Mouse (Mus musculus) skeletal muscle tissue, adult 2 months (tissue): ENCODE data around the gene Gm10696.
"Not testable (repeated sequence)": the region's sequence is repeated elsewhere in the genome, so short reads cannot be mapped to it uniquely, and the experiment has no call there.

Experiments
- DNase-seq: peaks from one replicate; pipeline ENCODE4 v3.0.0-alpha.2; 2012; ENCODE audit warnings: low read depth, low spot score

The Gm10696 gene

DNA sequence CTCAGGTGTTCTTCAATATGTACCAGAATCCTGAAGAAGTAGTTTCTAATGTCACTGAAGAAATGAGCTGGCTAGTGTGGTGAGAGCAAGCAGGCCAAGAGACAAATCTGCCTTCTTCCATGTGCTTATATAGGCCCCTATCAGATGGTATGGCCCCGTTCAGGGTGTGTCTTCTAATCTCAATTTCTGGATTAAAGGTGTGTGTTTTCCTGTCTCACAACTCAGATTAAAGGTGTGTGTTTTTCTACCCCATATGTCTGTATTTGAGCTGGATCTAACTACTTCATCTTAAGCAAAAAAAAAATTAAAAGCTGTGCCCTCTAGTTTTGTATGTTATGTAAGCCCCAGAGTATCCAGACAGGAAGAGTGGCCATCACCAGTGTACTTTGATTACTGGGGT lies at the start of gene Gm10696:
TSS of gene Gm10696 (minus strand) at position 101 of the 400 bp plus-strand sequence.
- not testable (repeated sequence) for DNase-seq

DNA sequence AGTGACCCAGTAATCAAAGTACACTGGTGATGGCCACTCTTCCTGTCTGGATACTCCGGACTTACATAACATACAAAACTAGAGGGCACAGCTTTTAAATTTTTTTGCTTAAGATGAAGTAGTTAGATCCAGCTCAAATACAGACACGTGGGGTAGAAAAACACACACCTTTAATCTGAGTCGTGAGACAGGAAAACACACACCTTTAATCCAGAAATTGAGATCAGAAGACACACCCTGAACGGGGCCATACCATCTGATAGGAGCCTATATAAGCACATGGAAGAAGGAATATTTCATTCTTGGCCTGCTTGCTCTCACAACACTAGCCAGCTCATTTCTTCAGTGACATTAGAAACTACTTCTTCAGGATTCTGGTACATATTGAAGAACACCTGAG lies 18.4 kb upstream of the Gm10696 start, which contains the start of gene Gm5286:
TSS of gene Gm5286 (plus strand) at position 301 of the 400 bp plus-strand sequence.
- DNase-seq, result not testable (repeated sequence)

DNA sequence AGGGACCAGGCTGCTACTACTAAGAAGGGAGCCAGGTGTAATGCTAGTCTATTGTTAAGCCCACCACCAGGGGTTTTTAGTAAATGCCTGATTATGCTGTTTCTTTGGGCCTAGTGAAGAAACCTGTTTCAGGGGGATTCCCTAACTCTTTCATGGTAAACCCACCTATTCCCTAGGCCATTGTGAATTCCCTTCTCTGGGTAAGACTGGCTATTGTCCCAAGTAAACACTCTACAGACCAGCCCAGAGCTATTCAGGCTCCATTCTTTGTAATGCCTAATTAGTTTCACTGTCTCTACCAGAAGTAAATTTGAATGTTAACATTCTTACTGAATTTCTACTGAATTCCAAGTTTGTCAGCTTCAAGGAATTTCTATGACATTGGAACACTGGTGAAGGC lies 10.6 kb downstream of the Gm10696 start:
- not testable (repeated sequence) for DNase-seq
